Mouse (Mus musculus) embryo, embryonic 10.5 days (tissue): ENCODE results near the gene Ndufb6.
A peak's percentile ranks its signal among the peaks of the same experiment; 100 is the strongest.
"Not testable (repeated sequence)": the region's sequence is repeated elsewhere in the genome, so short reads cannot be mapped to it uniquely, and the experiment has no call there.

Experiments used
- DNase-seq: peaks from one replicate; pipeline ENCODE4 v3.0.0-alpha.2; 2015; ENCODE audit warnings: low spot score

Gene Ndufb6

DNA sequence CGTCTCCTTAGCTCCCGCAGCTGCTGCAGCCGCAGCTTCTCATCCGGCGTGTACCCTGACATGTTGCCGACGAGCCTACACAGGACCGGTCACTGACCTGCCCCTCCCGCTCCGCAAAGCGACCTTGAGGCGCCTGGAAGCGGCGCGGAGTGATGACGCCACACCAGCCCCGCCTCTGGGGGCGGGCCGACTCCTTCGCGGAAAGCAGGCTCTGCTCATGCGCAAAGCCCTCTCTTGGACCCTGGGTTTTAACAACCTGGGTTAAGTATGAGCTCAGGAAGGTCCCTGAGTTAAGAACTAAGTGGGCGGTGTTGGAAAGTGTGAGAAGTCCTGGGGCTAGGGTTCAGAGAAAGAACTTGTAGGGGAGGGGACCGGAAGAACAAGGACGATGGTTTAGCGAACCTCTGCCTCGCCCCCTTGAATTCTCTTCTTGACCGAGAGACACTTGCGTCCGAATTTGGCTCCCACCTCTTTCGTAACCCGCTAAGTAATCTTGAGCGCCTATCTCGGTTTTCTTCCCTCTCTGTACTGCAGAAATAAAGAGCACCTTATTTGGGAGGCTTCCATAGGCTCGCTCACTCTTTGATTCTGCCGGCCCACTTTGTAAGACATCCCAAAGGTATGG, at the start of gene Ndufb6:
Gene Ndufb6, minus strand, starts transcription at position 146 of the 625 bp plus-strand sequence.
- DNase-seq, result peak; percentile 97

DNA sequence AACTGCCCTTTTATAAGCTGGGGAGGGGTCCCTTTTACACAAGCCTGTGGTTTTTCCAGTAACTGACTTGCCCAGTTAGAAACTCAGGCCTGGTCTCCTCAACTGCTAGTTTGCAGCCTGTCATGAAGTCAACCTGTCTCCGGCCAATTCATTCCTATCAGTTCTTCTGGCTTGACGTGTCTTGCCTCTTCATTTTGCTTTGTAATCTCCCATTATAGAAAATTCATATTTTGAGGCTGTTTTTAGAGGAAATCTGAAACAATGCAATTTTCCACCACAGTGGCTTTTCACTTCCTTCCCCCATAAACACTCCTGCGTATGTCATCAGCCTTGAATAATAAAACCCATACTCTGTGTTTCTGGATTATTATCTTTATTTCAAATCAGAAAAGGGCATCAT, 47.9 kb upstream of the Ndufb6 start:
- no peak for DNase-seq

DNA sequence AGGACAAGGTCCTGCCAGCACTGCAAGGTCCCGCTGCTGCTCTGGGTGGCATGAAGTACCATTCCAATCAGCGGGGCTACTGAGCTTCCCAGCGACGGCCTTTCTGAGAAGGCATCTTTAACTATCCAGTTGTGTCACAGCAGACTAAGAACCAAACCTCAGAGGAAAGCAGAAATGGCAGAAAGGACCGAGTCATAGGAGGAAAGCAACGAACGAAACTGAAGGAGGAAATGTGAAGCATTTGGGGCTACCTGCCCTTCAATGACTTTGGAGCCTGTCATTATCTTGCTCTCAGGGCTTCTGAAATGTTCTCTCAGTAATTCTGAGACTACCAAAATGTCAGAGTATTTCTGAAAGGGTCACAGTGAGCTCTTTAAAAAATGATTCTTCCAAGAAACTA, 45.4 kb upstream of the Ndufb6 start:
- DNase-seq, result no peak

DNA sequence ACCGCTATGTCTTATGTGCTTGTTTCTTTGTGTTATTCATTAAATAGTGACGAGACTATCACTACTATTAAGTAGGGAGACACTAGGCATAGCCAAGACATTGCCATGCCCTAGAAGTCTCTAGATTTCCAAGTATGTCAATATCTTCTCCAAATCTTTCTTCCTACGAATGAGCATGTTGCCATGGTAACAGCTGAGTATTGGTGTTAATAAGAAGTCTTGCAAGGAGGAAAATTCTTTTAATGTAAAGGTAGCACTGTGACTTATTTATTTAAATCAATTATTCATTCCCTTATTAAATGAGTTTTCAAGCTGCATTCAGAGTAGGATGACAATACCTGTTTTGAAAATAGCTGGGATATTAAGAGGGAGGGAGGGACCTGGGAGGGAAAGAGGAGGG, 38.2 kb upstream of the Ndufb6 start:
- DNase-seq, result no peak

DNA sequence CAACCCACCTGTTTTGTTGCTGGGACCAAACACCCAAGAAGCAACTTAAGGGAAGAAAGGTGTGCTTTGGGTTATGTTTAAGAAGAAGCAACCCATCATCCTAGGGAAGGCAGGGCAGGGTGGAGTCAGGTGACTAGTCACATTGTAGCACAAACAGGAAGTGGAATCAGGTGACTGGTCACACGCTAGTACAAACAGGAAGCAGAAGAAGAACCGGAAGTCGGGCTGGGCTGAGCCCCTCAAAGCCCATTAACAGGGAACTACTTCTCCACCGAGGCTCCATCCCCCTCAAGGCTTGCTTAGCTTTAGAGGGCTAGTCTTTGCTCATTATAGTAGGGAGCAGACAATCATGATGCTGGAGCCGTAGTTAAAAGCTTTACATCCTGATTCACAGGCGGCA, 33.8 kb upstream of the Ndufb6 start:
- DNase-seq, result no peak

DNA sequence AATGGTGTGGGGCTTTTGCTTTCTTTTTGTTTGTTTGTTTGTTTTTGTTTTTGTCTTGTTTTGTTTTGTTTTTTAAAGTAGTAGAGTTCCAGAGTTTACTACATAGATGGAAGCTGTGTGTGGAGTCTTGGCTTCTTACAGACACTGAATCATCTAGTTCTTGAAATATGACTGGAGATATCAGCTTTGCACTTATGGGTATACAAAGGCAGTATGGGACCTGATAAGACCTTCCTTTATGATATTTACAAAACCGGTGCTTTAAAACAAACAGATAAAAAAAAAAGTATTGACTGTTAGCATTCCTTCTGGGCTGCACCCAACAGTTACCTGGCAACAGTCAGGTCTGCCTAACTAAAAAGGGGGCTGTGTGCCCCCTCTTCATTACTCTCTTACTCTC, 33.0 kb upstream of the Ndufb6 start:
- DNase-seq, result no peak

DNA sequence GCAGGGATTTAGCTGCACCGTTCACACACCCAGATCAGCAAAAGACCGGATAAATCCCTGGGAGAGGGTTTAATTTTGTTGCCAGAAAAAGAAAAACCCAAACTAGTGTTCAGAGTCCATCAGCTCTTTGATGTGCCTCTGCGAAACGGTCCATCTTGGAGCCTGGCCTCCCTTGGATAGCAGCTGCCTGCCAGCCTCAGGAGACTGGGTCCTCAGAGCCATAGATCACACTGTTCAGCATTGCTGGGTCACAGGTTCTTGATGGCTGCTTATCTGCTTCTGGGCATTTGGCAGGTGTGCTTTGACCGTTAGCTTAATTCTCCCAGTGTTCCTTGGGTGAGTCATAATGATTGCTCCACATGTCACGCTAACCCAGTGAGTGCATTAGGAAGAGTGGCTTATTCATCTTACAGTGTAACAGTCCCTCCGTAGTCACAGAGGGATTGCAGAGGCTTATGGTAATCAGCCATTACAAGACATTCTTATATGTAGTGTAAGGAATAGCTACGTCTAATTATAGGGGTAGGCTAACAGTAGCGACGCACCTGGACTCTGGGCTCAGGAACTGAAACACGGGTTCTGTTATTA, 31.7 kb upstream of the Ndufb6 start:
- DNase-seq, result no peak

DNA sequence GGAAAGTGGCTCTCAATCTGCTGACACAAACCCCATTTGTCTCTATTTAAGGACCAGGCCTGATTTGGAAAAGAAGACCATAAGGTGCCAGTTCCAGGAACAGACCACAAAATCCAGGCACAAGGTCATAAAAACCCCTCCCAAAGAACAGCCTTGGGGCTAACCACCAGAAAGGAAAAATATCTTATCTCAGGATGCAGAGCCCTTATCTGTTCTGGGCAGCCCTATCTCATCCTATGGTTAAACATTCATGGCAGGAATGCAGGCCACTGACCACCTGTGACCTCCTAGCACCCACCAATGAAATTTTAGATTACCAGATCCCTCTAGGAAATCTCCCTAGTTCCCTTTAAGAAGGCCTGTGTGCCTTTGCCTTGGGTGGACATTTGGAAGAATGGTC, 30.5 kb upstream of the Ndufb6 start:
- no peak for DNase-seq

DNA sequence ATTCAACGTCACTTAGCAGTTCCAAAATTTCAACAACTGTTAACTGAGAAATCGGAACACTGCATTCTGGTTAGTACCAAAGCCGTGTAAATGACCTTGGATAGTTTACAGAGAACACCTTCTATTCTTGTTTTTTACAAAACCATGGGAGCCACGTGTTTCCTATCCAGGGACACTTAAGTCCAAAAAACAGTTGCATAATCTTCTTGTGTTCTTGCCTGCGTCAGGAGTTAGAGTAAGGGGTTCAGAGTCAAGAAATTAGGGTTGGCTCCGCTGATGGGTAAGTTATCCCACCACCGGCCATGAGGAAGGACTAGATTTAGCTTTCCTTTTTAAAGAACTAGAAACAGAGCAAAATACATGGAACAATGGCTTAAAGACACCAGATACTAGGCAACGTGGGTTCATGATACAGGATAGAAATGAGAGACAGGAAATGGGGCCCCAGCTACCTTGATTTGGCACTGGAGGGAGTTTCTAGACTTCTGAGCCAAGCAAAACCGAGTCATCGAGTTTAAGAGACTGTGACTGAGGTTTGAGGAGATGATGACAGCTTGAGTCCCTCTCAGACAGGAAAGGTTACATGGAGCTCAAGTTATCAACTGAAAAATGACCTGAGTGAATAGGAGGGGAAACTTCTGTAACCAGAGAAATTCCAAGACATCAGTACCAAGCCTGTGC, 23.4 kb upstream of the Ndufb6 start:
- DNase-seq, result no peak

DNA sequence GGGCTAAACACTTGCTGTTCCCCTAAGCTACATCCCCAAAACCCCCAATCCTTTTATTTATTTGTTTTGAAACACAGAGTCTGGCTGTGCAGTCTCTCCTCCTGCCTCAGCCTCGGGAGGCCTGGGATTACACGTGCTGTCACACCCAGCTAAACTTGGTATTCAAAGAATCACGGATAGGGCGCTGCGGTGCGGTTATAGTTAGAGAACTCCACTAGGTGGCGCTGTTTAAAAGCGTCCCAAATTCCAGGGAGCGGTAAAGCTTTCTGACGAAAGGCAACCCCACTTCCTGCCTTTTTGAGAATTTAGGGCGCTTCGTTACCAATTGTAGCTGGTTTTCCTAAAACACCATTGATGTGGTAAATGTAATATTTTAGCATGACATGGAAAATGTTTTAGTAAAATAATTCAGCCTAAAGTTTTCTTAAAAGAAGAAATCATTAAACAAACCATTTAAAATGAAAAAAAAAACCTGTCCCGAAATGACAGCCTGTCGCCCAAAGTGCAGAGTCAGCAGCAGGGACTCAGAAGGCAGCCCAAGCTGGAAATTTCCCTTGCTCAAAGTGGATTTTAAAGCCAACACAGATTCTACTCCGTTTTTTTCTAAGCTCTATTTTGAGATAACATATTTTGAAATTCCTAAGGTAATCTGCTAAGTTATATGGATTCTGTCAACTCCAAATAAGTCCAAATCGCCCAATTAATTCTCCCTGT, 22.0 kb upstream of the Ndufb6 start:
- peak; percentile 96 for DNase-seq

DNA sequence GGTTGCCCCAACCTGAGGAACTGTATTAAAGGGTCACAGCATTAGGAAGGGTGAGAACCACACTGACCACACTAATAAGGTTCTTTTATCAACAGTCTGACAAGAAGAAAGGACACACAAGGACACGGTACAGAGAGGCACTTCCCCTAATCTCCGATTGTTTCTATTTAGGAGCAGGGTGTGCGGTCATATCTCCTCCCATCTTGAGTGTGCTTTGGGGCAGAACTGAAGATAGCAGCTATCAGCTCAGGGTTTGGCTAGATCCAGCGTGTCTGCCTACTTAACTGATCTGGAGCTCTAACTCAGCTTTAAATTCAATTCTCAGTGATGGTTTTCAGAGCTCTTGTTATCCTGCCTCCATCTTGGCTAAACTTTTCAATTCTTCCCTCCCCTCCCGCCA, 19.9 kb upstream of the Ndufb6 start:
- no peak for DNase-seq

DNA sequence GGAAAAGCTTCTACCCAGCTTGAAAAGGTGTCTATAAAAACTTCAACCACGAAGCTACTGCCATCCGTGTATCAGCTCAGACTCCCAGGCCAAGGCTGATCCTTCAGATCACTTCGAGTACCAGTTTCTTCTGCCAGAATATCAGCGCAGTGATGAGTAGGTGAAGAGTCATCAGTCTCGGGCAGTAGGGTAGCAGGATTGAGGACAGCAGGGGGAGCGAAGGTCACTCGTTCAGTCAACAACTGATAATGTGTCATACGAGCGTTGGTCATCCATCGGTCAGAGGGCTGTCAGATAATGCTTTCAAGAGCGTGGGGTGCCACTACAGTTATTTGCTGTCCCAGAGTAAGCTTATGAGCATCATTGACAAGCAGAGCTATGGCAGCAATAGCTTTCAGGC, 12.3 kb upstream of the Ndufb6 start:
- not testable (repeated sequence) for DNase-seq

DNA sequence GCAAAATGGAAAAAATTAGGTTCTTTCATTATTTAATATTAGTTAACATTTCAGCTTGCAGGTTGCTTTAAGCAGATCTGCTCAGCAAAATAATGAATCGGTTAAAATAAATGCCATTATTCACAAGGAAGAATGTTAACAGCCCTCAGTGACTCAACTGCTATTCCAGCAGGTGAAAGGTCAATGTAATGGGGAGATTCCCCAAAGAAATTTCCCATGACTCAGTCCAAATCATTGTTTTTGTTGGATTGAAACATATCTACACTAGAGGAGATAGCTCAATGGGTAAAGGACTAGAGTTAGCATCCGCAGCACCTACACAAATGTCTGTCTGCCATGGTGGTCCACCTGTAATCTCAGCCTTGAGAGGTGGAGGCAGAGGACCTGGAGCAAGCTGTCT, 9.8 kb upstream of the Ndufb6 start:
- DNase-seq, result no peak

DNA sequence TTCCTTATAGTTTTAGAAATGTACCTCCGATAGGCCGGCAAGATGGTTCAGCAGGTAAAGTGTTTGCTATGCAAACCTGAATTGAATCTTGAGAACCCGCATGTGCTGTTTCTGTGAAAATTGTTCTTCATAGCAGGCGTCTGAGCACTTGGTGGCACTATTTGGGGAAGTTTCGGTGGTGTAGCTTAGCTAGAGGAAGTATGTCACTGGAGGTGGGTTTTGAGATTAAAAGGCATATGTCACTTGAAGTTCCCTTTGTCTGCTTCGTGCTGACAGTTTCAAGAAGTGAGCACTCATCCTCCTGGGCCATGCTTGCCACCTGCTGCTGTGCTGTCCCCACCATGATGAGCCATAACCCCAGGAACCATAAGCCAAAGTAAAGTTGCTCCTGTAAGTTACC, 8.2 kb upstream of the Ndufb6 start:
- no peak for DNase-seq

DNA sequence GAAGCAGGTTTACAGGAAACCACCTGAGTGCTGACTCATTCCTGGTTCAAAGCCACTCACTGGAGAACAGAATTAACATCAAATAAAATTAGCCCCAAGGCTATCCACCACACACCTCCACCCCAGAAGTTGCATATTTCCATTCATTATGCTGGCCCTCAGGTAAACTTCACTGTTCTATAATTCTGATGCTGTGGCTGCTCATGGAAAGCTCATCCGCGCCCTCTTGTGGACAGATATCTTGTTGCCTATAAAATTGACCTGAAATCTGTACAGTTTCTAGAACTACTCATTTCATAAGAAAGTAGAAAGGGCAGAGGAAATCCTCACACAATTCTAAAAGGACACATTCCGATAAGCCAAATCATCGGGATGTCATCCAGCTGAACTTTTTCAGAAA, 6.4 kb upstream of the Ndufb6 start:
- DNase-seq, result peak; percentile 80

DNA sequence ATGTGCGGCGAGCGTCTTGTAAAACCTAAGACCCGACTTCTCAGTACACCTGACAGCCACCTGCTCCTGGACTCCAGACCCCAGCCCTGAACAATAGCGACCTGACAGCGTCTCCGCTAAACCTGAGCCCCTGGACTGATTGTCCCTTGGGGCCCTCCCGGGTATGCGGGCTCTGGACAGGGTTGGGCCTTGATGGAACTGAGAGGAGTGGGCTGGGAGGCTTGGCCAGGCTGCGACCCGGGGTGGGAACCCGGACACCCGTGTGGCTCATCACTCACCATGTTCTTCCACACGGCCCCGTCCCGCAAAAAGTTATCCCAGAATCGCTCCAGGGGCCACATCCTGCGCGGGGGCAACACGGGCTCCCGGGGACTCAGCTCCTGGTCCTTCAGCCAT, 343 bp downstream of the Ndufb6 start:
- peak; percentile 12 for DNase-seq

DNA sequence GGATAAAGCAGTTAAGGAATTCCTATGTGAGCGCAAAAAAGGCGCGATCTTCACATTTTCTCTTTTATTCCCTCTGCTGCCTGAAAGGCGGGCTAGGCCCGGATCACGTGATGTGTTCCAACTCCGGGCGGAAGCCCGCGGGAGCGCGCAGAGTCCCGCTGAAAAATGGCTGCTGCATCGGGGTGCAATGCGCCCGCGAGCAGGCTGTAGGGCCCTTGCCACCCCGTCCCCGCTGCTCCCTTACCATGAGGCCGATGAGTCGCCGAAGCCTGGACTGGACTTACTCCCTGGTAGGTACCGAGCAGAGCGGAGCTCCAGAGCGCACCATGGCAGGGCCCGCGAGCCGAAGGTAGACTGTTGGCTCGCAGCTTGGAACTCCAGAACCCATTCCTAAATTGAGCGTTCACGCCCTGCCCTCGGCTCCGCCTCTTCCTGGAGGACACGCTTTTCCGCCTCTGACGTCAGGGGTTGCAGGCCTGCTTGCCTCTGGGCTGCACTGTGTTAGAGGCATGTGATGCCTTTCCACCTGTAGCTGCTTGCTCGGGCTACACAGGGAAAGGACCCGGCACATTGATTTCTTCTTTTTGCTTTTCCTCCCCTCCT, 9.7 kb downstream of the Ndufb6 start, which contains the start of the genes Smim27 and Topors:
Gene Smim27, plus strand, starts transcription at position 150 of the 603 bp plus-strand sequence.
Gene Topors, minus strand, starts transcription at position 421 of the 603 bp plus-strand sequence.
- DNase-seq, result peak; percentile 98

DNA sequence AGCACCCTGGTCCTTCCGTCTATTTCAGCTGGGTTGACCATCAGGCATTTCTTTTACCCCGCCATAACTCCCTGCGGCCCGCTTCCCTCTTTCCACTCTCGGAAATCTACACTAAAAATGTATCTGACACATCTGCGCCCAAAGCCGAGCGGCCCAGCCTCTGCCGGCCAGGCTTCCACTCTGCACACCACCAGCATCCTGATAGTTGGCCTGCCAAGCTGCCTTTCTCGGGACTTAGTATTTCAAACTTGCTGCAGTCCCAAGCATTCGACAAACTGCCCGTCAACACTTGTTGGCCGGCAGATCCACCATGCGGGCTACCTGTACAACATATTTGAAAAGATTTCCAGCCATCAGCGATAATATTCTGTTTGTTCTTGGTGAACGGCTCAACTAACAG, 10.4 kb downstream of the Ndufb6 start:
- no peak for DNase-seq

DNA sequence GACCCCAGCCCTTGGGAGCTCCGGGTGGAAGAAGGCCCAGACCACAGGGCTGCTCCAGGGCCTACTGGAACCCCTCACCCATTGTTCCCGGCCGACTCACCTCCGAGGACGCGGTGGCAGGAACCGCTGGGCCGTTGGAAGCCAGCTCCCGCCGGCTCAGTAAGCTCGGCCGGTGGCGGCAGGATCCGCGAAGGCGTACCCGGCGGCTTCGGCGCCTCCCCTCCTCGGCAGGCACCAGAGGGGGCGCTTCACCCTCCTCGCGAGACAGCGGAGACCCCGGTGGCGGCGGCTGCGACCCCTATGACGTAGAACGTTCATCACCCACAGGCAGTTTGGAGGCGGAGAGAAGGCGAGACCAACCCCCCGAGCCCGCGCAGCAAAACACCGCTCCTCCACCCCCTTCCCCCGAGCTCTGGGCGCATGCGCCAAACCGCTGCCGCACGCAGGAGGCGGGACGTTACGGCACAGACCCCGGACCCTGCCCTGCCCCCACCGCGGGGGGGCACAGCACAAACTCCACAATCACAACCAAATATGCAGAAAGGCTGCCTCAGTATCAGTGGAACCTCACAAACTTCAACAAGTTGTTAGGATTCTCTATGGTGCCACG, 10.9 kb downstream of the Ndufb6 start:
- DNase-seq, result peak; percentile 96

DNA sequence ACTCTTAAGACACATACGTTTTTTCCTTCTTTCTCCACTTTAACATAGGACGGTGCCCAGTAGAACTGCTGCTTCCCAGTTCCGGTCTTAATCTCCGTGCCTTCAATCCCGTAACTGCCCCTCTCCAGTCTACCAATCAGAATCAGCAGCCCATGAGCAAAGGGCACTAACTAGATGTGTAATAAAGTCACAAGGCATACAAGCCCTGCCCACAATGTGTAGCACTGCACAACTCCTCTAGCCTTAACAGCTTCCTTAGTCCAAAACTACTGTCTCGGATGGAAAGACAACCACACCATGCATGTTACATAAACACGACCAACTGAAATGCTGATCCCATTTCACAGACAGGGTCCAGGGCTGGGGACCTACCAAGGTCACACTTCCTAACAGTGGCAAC, 11.5 kb downstream of the Ndufb6 start:
- no peak for DNase-seq

DNA sequence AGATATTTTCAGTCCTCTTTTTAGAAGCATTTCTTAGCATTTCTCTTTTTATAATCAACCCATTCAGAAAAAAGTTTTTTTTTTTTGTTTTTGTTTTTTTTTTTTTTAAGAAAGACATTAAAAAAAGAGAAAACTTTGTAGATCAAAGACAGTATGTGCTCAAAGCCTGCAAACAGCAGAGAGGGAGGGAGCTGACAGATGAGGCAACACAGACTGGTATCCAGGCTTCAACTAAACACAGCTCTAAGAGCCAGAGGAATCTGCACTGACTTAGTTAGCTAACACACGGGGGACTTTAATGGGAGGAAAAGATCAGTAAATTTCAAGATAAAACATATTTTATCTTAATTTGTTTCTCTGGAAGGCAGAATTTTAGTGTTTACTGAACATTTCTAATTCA, 14.9 kb downstream of the Ndufb6 start:
- no peak for DNase-seq
